Mouse (Mus musculus): Measurements from ENCODE around the gene Grid1. TPM values are rescaled to one million over a fixed set of nuclear protein-coding genes. Genes with fewer than 3 reads are reported as not detected.

The Grid1 gene
- polyA plus RNA-seq, 1 experiment: not detected

DNA sequence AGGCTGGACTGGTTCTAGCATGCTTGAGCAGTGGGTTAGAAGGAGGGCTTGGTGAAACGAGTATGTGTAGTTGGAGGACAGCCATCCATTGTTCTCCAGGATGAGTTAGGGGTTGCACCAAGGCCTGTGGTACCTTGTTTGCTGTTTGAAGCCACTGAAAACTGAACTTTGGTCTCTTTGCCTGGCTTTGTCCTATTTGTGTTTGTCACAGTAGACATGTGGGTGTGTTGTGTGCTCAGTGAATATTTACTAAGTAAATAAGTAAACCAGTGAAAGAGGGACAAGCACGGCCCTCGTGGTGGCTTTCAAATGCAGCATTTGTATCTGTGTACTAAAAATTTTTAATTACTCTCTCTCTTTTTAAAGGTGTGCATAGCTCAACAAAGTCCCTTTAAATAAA lies 334.5 kb downstream of the Grid1 start:
- Histone ChIP-seq H3K4me3 (no peak overlapping the region), H3ac (ENCODE audit: control insufficient read depth, insufficient read length) (no peak overlapping the region), H3K27me3 (ENCODE audit: control insufficient read depth, insufficient read depth, insufficient read length) (no peaks in the 10 kb centered on the region), H3K36me3 (ENCODE audit: control insufficient read depth, insufficient read depth) (no peaks in the 10 kb centered on the region), H3K4me2 (ENCODE audit: low read depth) (no peak overlapping the region), H3K79me2 (ENCODE audit: control insufficient read depth, insufficient read depth) (no peaks in the 10 kb centered on the region)
- TF ChIP-seq USF1 (IDR thresholded peaks at IDR 0.05; ENCODE audit: low read depth) (no peak), E2F4 (IDR thresholded peaks at IDR 0.05; ENCODE audit: insufficient read depth) (no peak), TCF3 (IDR thresholded peaks at IDR 0.05; ENCODE audit: insufficient read length, low read depth) (no peak), CEBPB (IDR thresholded peaks at IDR 0.05; ENCODE audit: insufficient read depth, poor library complexity, severe bottlenecking) (no peak), TCF12 (IDR thresholded peaks at IDR 0.05; ENCODE audit: insufficient read depth, poor library complexity, severe bottlenecking) (no peak), MYOD1 (IDR thresholded peaks at IDR 0.05; ENCODE audit: control insufficient read depth in 1 of 3, insufficient read length in 2 of 3, low read depth in 2 of 3) (no peak)

DNA sequence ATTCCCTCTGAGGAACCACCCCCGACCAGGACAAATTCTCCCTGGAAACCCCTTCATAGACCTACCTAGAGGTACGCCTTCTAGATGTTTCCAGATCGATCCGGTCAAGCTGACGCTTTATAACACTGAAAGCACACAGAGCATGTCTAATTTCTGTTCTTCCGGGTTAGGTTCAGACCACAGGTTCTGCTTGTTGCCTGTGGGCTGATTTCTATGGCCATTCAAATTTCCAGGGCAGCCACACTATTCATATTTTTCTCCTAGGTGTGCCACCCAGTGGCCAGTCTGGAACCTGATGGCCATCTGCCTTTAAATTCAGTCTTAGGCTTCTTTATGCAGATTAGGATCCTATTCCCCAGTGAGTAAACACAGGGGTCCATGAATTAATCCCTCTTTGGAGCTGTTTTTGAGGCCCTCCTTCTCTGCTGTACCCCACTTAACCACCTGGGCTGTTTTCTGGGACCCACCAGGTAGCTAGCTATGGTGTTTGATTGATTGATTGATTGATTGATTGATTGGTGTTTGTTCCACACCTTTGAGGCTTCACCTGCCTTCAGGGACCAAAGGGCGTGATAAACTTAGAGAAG lies 337.3 kb downstream of the Grid1 start:
- TF ChIP-seq USF1 (IDR thresholded peaks at IDR 0.05; ENCODE audit: low read depth) (no peak), CEBPB (IDR thresholded peaks at IDR 0.05; ENCODE audit: insufficient read depth, poor library complexity, severe bottlenecking) (no peak), POLR2AphosphoS2 (IDR thresholded peaks at IDR 0.05; ENCODE audit: insufficient read length, low read depth) (no peak), TCF3 (IDR thresholded peaks at IDR 0.05; ENCODE audit: insufficient read length, low read depth) (no peak), E2F4 (IDR thresholded peaks at IDR 0.05; ENCODE audit: insufficient read depth) (no peak), POLR2A (IDR thresholded peaks at IDR 0.05; ENCODE audit: insufficient read length, low read depth) (no peak), TCF12 (IDR thresholded peaks at IDR 0.05; ENCODE audit: insufficient read depth, poor library complexity, severe bottlenecking) (no peak), MYOD1 (IDR thresholded peaks at IDR 0.05; ENCODE audit: control insufficient read depth in 1 of 3, insufficient read length in 2 of 3, low read depth in 2 of 3) (no peak), MAX (IDR thresholded peaks at IDR 0.05; ENCODE audit: low read depth) (no peak), MYOG (IDR thresholded peaks at IDR 0.05; ENCODE audit: control insufficient read depth in 1 of 3, insufficient read depth in 1 of 3, insufficient read length in 2 of 3, low read depth in 2 of 3) (no peak), SRF (IDR thresholded peaks at IDR 0.05; ENCODE audit: control insufficient read depth, insufficient read length, low read depth) (no peak), REST (IDR thresholded peaks at IDR 0.05; ENCODE audit: insufficient read depth, insufficient read length) (no peak)
- H3K4me2 ChIP-seq (ENCODE audit: low read depth): no peak overlapping the region
- H3K36me3 ChIP-seq (ENCODE audit: control insufficient read depth, insufficient read depth): no peaks in the 10 kb centered on the region
- no peaks in the 10 kb centered on the region for H3K27me3 ChIP-seq (ENCODE audit: control insufficient read depth, insufficient read depth, insufficient read length)
- H3ac ChIP-seq (ENCODE audit: control insufficient read depth, insufficient read length): no peak overlapping the region
- H3K4me3 ChIP-seq: no peak overlapping the region
- no peaks in the 10 kb centered on the region for H3K79me2 ChIP-seq (ENCODE audit: control insufficient read depth, insufficient read depth)

DNA sequence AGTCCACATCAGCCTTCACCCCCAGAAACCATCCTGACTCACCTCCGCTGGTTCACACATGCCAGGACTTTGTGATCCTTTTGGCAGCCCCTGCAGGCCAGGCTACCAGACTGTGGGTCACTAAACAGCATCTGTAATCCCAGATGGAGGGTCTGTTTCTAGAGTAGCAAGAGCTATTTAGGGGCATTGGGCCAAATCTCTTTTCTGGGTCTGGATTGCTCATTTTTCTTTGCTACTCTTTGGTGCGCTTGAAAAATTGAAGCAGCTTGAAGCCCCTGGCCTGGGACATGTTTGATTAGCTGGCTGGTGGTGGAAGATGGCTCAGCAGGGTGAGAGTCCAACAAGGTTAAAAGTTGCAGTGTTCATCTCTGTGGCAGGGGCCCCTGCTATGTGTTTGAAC lies 339.4 kb downstream of the Grid1 start:
- no peak overlapping the region for H3ac ChIP-seq (ENCODE audit: control insufficient read depth, insufficient read length)
- TF ChIP-seq POLR2A (IDR thresholded peaks at IDR 0.05; ENCODE audit: insufficient read length, low read depth): no peak
- TF ChIP-seq TCF3 (IDR thresholded peaks at IDR 0.05; ENCODE audit: insufficient read length, low read depth): no peak
- no peak for TF ChIP-seq MAX (IDR thresholded peaks at IDR 0.05; ENCODE audit: low read depth)
- TF ChIP-seq SRF (IDR thresholded peaks at IDR 0.05; ENCODE audit: control insufficient read depth, insufficient read length, low read depth): no peak
- no peak for TF ChIP-seq REST (IDR thresholded peaks at IDR 0.05; ENCODE audit: insufficient read depth, insufficient read length)
- TF ChIP-seq POLR2AphosphoS2 (IDR thresholded peaks at IDR 0.05; ENCODE audit: insufficient read length, low read depth): no peak
- no peaks in the 10 kb centered on the region for H3K36me3 ChIP-seq (ENCODE audit: control insufficient read depth, insufficient read depth)
- no peak overlapping the region for H3K4me2 ChIP-seq (ENCODE audit: low read depth)
- H3K27me3 ChIP-seq (ENCODE audit: control insufficient read depth, insufficient read depth, insufficient read length): no peaks in the 10 kb centered on the region
- no peaks in the 10 kb centered on the region for H3K79me2 ChIP-seq (ENCODE audit: control insufficient read depth, insufficient read depth)
- no peak overlapping the region for H3K4me3 ChIP-seq

DNA sequence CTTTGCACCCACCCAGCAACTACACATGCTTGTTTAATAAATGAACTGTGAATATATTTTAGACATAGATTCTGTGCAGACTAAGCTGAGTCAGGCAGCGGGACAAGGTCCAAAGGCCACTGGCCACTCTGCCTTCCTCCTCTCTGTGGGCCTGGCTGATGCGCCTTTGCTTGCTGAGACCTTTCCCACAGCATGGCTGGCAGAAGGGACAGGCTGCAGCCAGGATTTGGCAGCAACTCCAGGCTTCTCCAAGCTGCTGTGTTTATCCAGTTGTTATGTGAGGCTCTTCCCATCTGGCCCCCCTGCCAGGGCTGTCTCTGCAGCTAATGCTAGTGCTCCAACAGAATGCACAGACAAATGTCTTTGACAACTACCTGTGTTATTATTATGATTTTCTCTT lies 347.5 kb downstream of the Grid1 start:
- TF ChIP-seq SRF (IDR thresholded peaks at IDR 0.05; ENCODE audit: control insufficient read depth, insufficient read length, low read depth): no peak
- TF ChIP-seq TCF3 (IDR thresholded peaks at IDR 0.05; ENCODE audit: insufficient read length, low read depth): no peak
- TF ChIP-seq USF1 (IDR thresholded peaks at IDR 0.05; ENCODE audit: low read depth): no peak
- TF ChIP-seq MAX (IDR thresholded peaks at IDR 0.05; ENCODE audit: low read depth): no peak
- TF ChIP-seq E2F4 (IDR thresholded peaks at IDR 0.05; ENCODE audit: insufficient read depth): no peak
- TF ChIP-seq MYOD1 (IDR thresholded peaks at IDR 0.05; ENCODE audit: control insufficient read depth in 1 of 3, insufficient read length in 2 of 3, low read depth in 2 of 3): no peak
- no peak for TF ChIP-seq POLR2AphosphoS2 (IDR thresholded peaks at IDR 0.05; ENCODE audit: insufficient read length, low read depth)
- TF ChIP-seq POLR2A (IDR thresholded peaks at IDR 0.05; ENCODE audit: insufficient read length, low read depth): no peak
- no peak for TF ChIP-seq TCF12 (IDR thresholded peaks at IDR 0.05; ENCODE audit: insufficient read depth, poor library complexity, severe bottlenecking)
- TF ChIP-seq MYOG (IDR thresholded peaks at IDR 0.05; ENCODE audit: control insufficient read depth in 1 of 3, insufficient read depth in 1 of 3, insufficient read length in 2 of 3, low read depth in 2 of 3): no peak
- TF ChIP-seq REST (IDR thresholded peaks at IDR 0.05; ENCODE audit: insufficient read depth, insufficient read length): no peak
- TF ChIP-seq CEBPB (IDR thresholded peaks at IDR 0.05; ENCODE audit: insufficient read depth, poor library complexity, severe bottlenecking): no peak
- H3K4me3 ChIP-seq: no peak overlapping the region

DNA sequence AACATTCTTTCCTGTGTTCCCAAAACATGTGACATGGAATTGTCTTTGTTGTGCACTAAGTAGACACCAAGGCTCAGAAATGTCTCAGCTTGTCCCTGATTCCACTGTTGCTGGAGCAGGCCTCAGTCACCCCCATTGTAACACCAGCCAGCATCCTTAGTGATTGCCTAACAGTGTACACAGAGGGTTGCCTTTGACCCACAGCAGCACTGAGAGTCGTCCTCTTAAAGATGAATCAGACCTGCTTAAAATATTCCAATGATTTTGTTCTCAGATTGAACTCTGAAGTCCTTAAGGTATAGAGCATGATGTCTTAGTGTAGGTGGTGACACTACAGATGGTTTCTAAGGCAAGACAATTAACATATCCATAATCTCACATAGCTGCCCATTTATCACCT lies 354.0 kb downstream of the Grid1 start:
- TF ChIP-seq POLR2A (IDR thresholded peaks at IDR 0.05; ENCODE audit: insufficient read length, low read depth) (no peak), CEBPB (IDR thresholded peaks at IDR 0.05; ENCODE audit: insufficient read depth, poor library complexity, severe bottlenecking) (no peak), USF1 (IDR thresholded peaks at IDR 0.05; ENCODE audit: low read depth) (no peak), POLR2AphosphoS2 (IDR thresholded peaks at IDR 0.05; ENCODE audit: insufficient read length, low read depth) (no peak), MAX (IDR thresholded peaks at IDR 0.05; ENCODE audit: low read depth) (no peak), MYOG (IDR thresholded peaks at IDR 0.05; ENCODE audit: control insufficient read depth in 1 of 3, insufficient read depth in 1 of 3, insufficient read length in 2 of 3, low read depth in 2 of 3) (no peak), TCF12 (IDR thresholded peaks at IDR 0.05; ENCODE audit: insufficient read depth, poor library complexity, severe bottlenecking) (no peak), MYOD1 (IDR thresholded peaks at IDR 0.05; ENCODE audit: control insufficient read depth in 1 of 3, insufficient read length in 2 of 3, low read depth in 2 of 3) (no peak), E2F4 (IDR thresholded peaks at IDR 0.05; ENCODE audit: insufficient read depth) (no peak), TCF3 (IDR thresholded peaks at IDR 0.05; ENCODE audit: insufficient read length, low read depth) (no peak), SRF (IDR thresholded peaks at IDR 0.05; ENCODE audit: control insufficient read depth, insufficient read length, low read depth) (no peak), REST (IDR thresholded peaks at IDR 0.05; ENCODE audit: insufficient read depth, insufficient read length) (no peak)
- Histone ChIP-seq H3K4me2 (ENCODE audit: low read depth) (no peak overlapping the region), H3K79me2 (ENCODE audit: control insufficient read depth, insufficient read depth) (no peaks in the 10 kb centered on the region), H3ac (ENCODE audit: control insufficient read depth, insufficient read length) (no peak overlapping the region), H3K4me3 (no peak overlapping the region), H3K27me3 (ENCODE audit: control insufficient read depth, insufficient read depth, insufficient read length) (no peaks in the 10 kb centered on the region), H3K36me3 (ENCODE audit: control insufficient read depth, insufficient read depth) (no peaks in the 10 kb centered on the region)

More for the DNA sequence above, 347.5 kb downstream of the Grid1 start:
- Histone ChIP-seq H3K79me2 (ENCODE audit: control insufficient read depth, insufficient read depth) (no peaks in the 10 kb centered on the region), H3K4me2 (ENCODE audit: low read depth) (no peak overlapping the region), H3K27me3 (ENCODE audit: control insufficient read depth, insufficient read depth, insufficient read length) (no peaks in the 10 kb centered on the region), H3ac (ENCODE audit: control insufficient read depth, insufficient read length) (no peak overlapping the region), H3K36me3 (ENCODE audit: control insufficient read depth, insufficient read depth) (no peaks in the 10 kb centered on the region)

All from myocyte (in vitro differentiated cells).